Mouse (Mus musculus) CH12.LX (cell line): ENCODE results near the gene Trp73. TPM values are rescaled to one million over a fixed set of nuclear protein-coding genes. Genes with fewer than 3 reads are reported as not detected.

Experiments used
- DNase-seq: peaks from one replicate; pipeline ENCODE4 v3.0.0-alpha.2; 2013; ENCODE audit errors: extremely low read depth
- H3K27ac ChIP-seq: 2 replicates; pipeline ENCODE4 v1.5.1; 2012; ENCODE audit warnings: low read depth, mild to moderate bottlenecking, control low read depth, moderate library complexity; ENCODE audit not compliant: insufficient read depth
- H3K27me3 ChIP-seq: replicated peaks from 2 replicates; pipeline ENCODE3; 2012; ENCODE audit warnings: inconsistent platforms
- H3K36me3 ChIP-seq, 2 experiments: replicated peaks in 1 of 2; 2 replicates each; pipeline versions ENCODE3 to v1.6.1; 2012; ENCODE audit warnings: inconsistent platforms in 1 of 2, low read length in 1 of 2, mild to moderate bottlenecking in 1 of 2, mixed read lengths in 1 of 2, moderate library complexity in 1 of 2; ENCODE audit not compliant: control insufficient read depth in 1 of 2, insufficient read depth in 1 of 2
- H3K4me1 ChIP-seq, 2 experiments: 2 replicates each; pipeline ENCODE4 v1.6.1; 2012; ENCODE audit warnings: inconsistent platforms in 1 of 2, moderate library complexity in 1 of 2; ENCODE audit not compliant: insufficient read depth in 2 of 2, control insufficient read depth in 1 of 2
- H3K4me2 ChIP-seq: 2 replicates; pipeline ENCODE4 v1.6.1; 2012; ENCODE audit warnings: low read depth, mild to moderate bottlenecking, control low read depth; ENCODE audit not compliant: poor library complexity, insufficient read depth, severe bottlenecking
- H3K4me3 ChIP-seq, 3 experiments: fragments of 150-350 bp in 1 of 3; sonication (generic) in 1 of 3; replicated peaks in 1 of 3; 2 replicates each; pipeline versions ENCODE3 to v1.5.1; 2011 to 2012; ENCODE audit warnings: low read depth in 2 of 3, low read length in 2 of 3, mild to moderate bottlenecking in 2 of 3, moderate library complexity in 2 of 3, control low read depth in 1 of 3, improper control_type of control experiment in 1 of 3, inconsistent platforms in 1 of 3, mixed read lengths in 1 of 3; ENCODE audit not compliant: poor library complexity in 1 of 3
- H3K79me2 ChIP-seq: replicated peaks from 2 replicates; pipeline ENCODE4 v1.6.1; 2012; ENCODE audit warnings: mild to moderate bottlenecking, moderate library complexity; ENCODE audit not compliant: control insufficient read depth, poor library complexity, insufficient read depth, severe bottlenecking; ENCODE audit errors: extremely low read depth
- H3K9ac ChIP-seq: 2 replicates; pipeline ENCODE4 v1.6.1; 2012; ENCODE audit warnings: low read depth, mild to moderate bottlenecking, control low read depth, moderate library complexity; ENCODE audit not compliant: insufficient read depth
- H3K9me3 ChIP-seq: replicated peaks from 2 replicates; pipeline ENCODE3; 2012; ENCODE audit warnings: low read length, inconsistent platforms, mixed read lengths
- BHLHE40 ChIP-seq: IDR thresholded peaks from 2 replicates; pipeline ENCODE4 v1.6.1; 2011; ENCODE audit warnings: mild to moderate bottlenecking, low read depth, low read length, improper control_type of control experiment
- CHD1 ChIP-seq: IDR thresholded peaks from 2 replicates; pipeline ENCODE4 v1.6.1; 2012; ENCODE audit warnings: low read depth, low read length, improper control_type of control experiment, inconsistent platforms
- E2F4 ChIP-seq: IDR thresholded peaks from 2 replicates; pipeline ENCODE4 v1.6.1; 2011; ENCODE audit warnings: low read depth, low read length, improper control_type of control experiment; ENCODE audit not compliant: insufficient replicate concordance
- ELF1 ChIP-seq: IDR thresholded peaks from 2 replicates; pipeline ENCODE4 v1.6.1; 2014; ENCODE audit warnings: low read depth, mild to moderate bottlenecking, inconsistent platforms, low read length, improper control_type of control experiment
- ETS1 ChIP-seq: conservative IDR thresholded peaks from 2 replicates; pipeline ENCODE4 v1.6.1; 2012; ENCODE audit warnings: low read depth, mild to moderate bottlenecking, inconsistent platforms, low read length, improper control_type of control experiment, moderate library complexity
- IRF4 ChIP-seq: IDR thresholded peaks from 2 replicates; pipeline ENCODE4 v1.6.1; 2014; ENCODE audit warnings: low read depth, mild to moderate bottlenecking, inconsistent platforms, low read length, improper control_type of control experiment
- JUN ChIP-seq: IDR thresholded peaks from 2 replicates; pipeline ENCODE4 v1.6.1; 2011; ENCODE audit warnings: low read depth, mild to moderate bottlenecking, low read length, improper control_type of control experiment, moderate library complexity; ENCODE audit not compliant: insufficient read depth
- KAT2A ChIP-seq: IDR thresholded peaks from 2 replicates; pipeline ENCODE4 v1.6.1; 2012; ENCODE audit warnings: low read length, improper control_type of control experiment, inconsistent platforms; ENCODE audit not compliant: insufficient replicate concordance
- MAFK ChIP-seq: IDR thresholded peaks from 2 replicates; pipeline ENCODE4 v1.6.1; 2011; ENCODE audit warnings: low read length, improper control_type of control experiment; ENCODE audit not compliant: insufficient replicate concordance
- MAX ChIP-seq: IDR thresholded peaks from 2 replicates; pipeline ENCODE4 v1.6.1; 2011; ENCODE audit warnings: low read length, improper control_type of control experiment
- MAZ ChIP-seq: IDR thresholded peaks from 2 replicates; pipeline ENCODE4 v1.6.1; 2012; ENCODE audit warnings: low read depth, mild to moderate bottlenecking, inconsistent platforms, low read length, improper control_type of control experiment, moderate library complexity
- MYC ChIP-seq: IDR thresholded peaks from 2 replicates; pipeline ENCODE4 v1.6.1; 2011; ENCODE audit warnings: low read depth, mild to moderate bottlenecking, improper control_type of control experiment, low read length
- NELFE ChIP-seq: IDR thresholded peaks from 2 replicates; pipeline ENCODE4 v1.6.1; 2011; ENCODE audit warnings: low read depth, low read length, improper control_type of control experiment
- NRF1 ChIP-seq: IDR thresholded peaks from 2 replicates; pipeline ENCODE4 v1.6.1; 2014; ENCODE audit warnings: low read depth, mild to moderate bottlenecking, inconsistent platforms, low read length, improper control_type of control experiment, moderate library complexity
- PAX5 ChIP-seq: IDR thresholded peaks from 2 replicates; pipeline ENCODE4 v1.6.1; 2012; ENCODE audit warnings: low read length, inconsistent platforms, mixed read lengths
- POLR2A ChIP-seq: IDR thresholded peaks from 2 replicates; pipeline ENCODE4 v1.6.1; 2011; ENCODE audit warnings: low read depth, mild to moderate bottlenecking, improper control_type of control experiment, low read length
- SMC3 ChIP-seq: IDR thresholded peaks from 2 replicates; pipeline ENCODE4 v1.6.1; 2011; ENCODE audit warnings: low read depth, low read length, improper control_type of control experiment
- USF2 ChIP-seq: conservative IDR thresholded peaks from 2 replicates; pipeline ENCODE4 v1.6.1; 2011; ENCODE audit warnings: low read depth, low read length, improper control_type of control experiment
- ZC3H11A ChIP-seq: IDR thresholded peaks from 2 replicates; pipeline ENCODE4 v1.6.1; 2012; ENCODE audit warnings: low read depth, mild to moderate bottlenecking, inconsistent platforms, low read length, improper control_type of control experiment
- ZMIZ1 ChIP-seq: IDR thresholded peaks from 2 replicates; pipeline ENCODE4 v1.6.1; 2012; ENCODE audit warnings: low read depth, mild to moderate bottlenecking, inconsistent platforms, low read length, improper control_type of control experiment
- dilution Hi-C: fragments of 300-500 bp; cut with MboI; formaldehyde crosslinking; loops from 2 replicates; pipeline ENCODE4 v1.14.3; 2020; ENCODE audit warnings: low sequenced_read_pairs; ENCODE audit not compliant: extremely low pct_unique_long_range_greater_than_20kb, extremely low pct_ligation_motif_present
- in situ Hi-C: fragments of 300-500 bp; cut with MboI; formaldehyde crosslinking; loops from 3 replicates; pipeline ENCODE4 v1.14.3; 2019; ENCODE audit warnings: low sequenced_read_pairs, low pct_ligation_motif_present, low pct_unique_long_range_greater_than_20kb, mixed read lengths
- polyA plus RNA-seq: library from polyadenylated mRNA; unstranded; fragments of >175 nt; gene quantifications from 2 replicates; pipeline ENCODE4 v1.2.1, GENCODE M21; 2012; ENCODE audit warnings: low read depth; ENCODE audit not compliant: insufficient read length
- total RNA-seq, 2 experiments: library from RNA; depleted of rRNA; stranded (reverse); fragments of 300-350 nt in 1 of 2; fragments of >200 nt in 1 of 2; gene quantifications; 2 replicates each; pipeline ENCODE4 v1.2.3; 2012 to 2014

Trp73 gene
- total and polyA plus RNA-seq, 3 experiments, result 14.0 to 34.3 (median 30.0) TPM

- H3K4me1 ChIP-seq, result peaks cover 7 to 34% of the 10 kb centered on the region in 2 experiments; a peak in 3 of 4 replicates
- H3K4me3 ChIP-seq, result no peak overlapping the region
- H3K27me3 ChIP-seq, result no peaks in the 10 kb centered on the region
- H3K36me3 ChIP-seq, result peaks cover 75 to 96% of the 10 kb centered on the region in 2 experiments
- dilution Hi-C loops, result no loop called here
- peaks cover 12% of the 10 kb centered on the region for H3K9me3 ChIP-seq
- no peak overlapping the region for H3K9ac ChIP-seq
- in situ Hi-C loops, result no loop called here
- H3K27ac ChIP-seq, result no peak overlapping the region
- no peaks in the 10 kb centered on the region for H3K79me2 ChIP-seq
- no peak for DNase-seq
- TF ChIP-seq E2F4 (no peak), MAX (no peak), PAX5 (no peak), CHD1 (no peak), KAT2A (no peak), BHLHE40 (no peak), POLR2A (no peak; the same call in 1 of the 2 replicates), IRF4 (no peak), NRF1 (no peak), NELFE (no peak), MAFK (no peak), MYC (no peak), ETS1 (no peak), SMC3 (no peak), MAZ (no peak), JUN (no peak), USF2 (no peak)
- no peak overlapping the region for H3K4me2 ChIP-seq
These were observed 59.0 kb downstream of the Trp73 start for GRCm38 (mm10) chr4:154081021-154081420.

- H3K27me3 ChIP-seq, result no peaks in the 10 kb centered on the region
- no peak for DNase-seq
These were observed 59.8 kb downstream of the Trp73 start for GRCm38 (mm10) chr4:154080211-154080610.

More at GRCm38 (mm10) chr4:154080211-154080610, 59.8 kb downstream of the Trp73 start:
- no peak overlapping the region for H3K4me2 ChIP-seq
- H3K4me3 ChIP-seq, result no peak overlapping the region
- in situ Hi-C loops, result no loop called here
- H3K4me1 ChIP-seq, result peaks cover 7 to 34% of the 10 kb centered on the region in 2 experiments; a peak in 3 of 4 replicates
- H3K36me3 ChIP-seq, result peaks cover 80 to 96% of the 10 kb centered on the region in 2 experiments
- TF ChIP-seq KAT2A (no peak), ETS1 (no peak), ELF1 (no peak), ZMIZ1 (no peak), SMC3 (no peak), ZC3H11A (no peak)
- TF ChIP-seq, all 38 proteins: peak for 0
- Histone ChIP-seq H3K9ac (no peak overlapping the region), H3K9me3 (peaks cover 12% of the 10 kb centered on the region), H3K27ac (no peak overlapping the region), H3K79me2 (no peaks in the 10 kb centered on the region)
- dilution Hi-C loops, result no loop called here
